Mouse (Mus musculus) cerebellum, adult 2 months (tissue): ENCODE measurements around the gene Brd4.

Source experiments
- CTCF ChIP-seq: fragments of 200-500 bp; IDR thresholded peaks from 2 replicates; pipeline ENCODE4 v1.5.1; 2011; ENCODE audit warnings: low read depth, mild to moderate bottlenecking, control low read depth, low read length, moderate library complexity, borderline replicate concordance; ENCODE audit not compliant: insufficient read depth
- POLR2A ChIP-seq: fragments of 200-500 bp; IDR thresholded peaks from 2 replicates; pipeline ENCODE4 v1.6.1; 2011; ENCODE audit warnings: low read length, control low read depth, borderline replicate concordance; ENCODE audit not compliant: insufficient read depth

GRCm38 (mm10) chr17:32262831-32263559 lies 21.5 kb downstream of the Brd4 start:
- no peak for TF ChIP-seq CTCF
- TF ChIP-seq POLR2A, result no peak
